Mouse (Mus musculus): ENCODE measurements around the gene Tmem97.
"Not testable (repeated sequence)": the region's sequence is repeated elsewhere in the genome, so short reads cannot be mapped to it uniquely, and the experiment has no call there.

DNA sequence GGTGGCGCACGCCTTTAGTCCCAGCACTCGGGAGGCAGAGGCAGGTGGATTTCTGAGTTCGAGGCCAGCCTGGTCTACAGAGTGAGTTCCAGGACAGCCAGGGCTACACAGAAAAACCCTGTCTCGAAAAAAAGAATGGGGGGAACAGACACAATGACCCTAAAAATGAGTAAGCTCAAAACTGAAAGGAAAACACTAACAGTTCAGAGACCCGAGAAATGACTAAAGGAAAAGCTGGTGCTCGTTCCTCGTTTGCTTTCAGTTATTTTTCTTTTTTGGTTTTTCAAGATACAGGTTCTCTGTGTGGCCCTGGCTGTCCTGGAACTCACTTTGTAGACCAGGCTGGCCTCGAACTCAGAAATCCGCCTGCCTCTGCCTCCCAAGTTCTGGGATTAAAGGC is 19.1 kb downstream of the Tmem97 start:
- TF ChIP-seq CTCF (conservative IDR thresholded peaks at IDR 0.05; ENCODE audit: insufficient read depth, insufficient read length, low read depth, low read length); POLR2A (IDR thresholded peaks at IDR 0.05; ENCODE audit: low read depth, low read length): not testable (repeated sequence)
